Mouse (Mus musculus) forebrain, embryonic 14.5 days (tissue): ENCODE results near the gene Dspp. TPM values are rescaled to one million over a fixed set of nuclear protein-coding genes. Genes with fewer than 3 reads are reported as not detected.

Source experiments
- ATAC-seq: fragments of 200-750 bp; cut with Nextera tagmentation; 2 replicates; pipeline ENCODE4 v1.8.0; 2017; ENCODE audit warnings: mild to moderate bottlenecking, moderate library complexity
- DNase-seq: peaks from one replicate; pipeline ENCODE4 v3.0.0-alpha.2; 2015; ENCODE audit warnings: low spot score
- H3K27ac ChIP-seq: fragments of 300-500 bp; sonication (generic); 2 replicates; pipeline ENCODE4 v1.5.1; 2014; ENCODE audit warnings: low read depth, mild to moderate bottlenecking, control low read depth, low read length, moderate library complexity
- H3K27me3 ChIP-seq: fragments of 300-500 bp; sonication (generic); replicated peaks from 2 replicates; pipeline ENCODE4 v1.6.1; 2014; ENCODE audit warnings: low read length, control low read depth, mixed read lengths; ENCODE audit not compliant: control insufficient read depth, insufficient read depth
- H3K36me3 ChIP-seq: fragments of 300-500 bp; sonication (generic); 2 replicates; pipeline ENCODE4 v1.6.1; 2014; ENCODE audit warnings: low read length, control low read depth; ENCODE audit not compliant: control insufficient read depth, insufficient read depth
- H3K4me1 ChIP-seq: fragments of 300-500 bp; sonication (generic); 2 replicates; pipeline ENCODE4 v1.6.1; 2014; ENCODE audit warnings: antibody characterized with exemption, low read length, control low read depth; ENCODE audit not compliant: control insufficient read depth, insufficient read depth
- H3K4me2 ChIP-seq: fragments of 300-500 bp; sonication (generic); 2 replicates; pipeline ENCODE4 v1.6.1; 2014; ENCODE audit warnings: mild to moderate bottlenecking, control low read depth, low read length
- H3K4me3 ChIP-seq: fragments of 300-500 bp; sonication (generic); 2 replicates; pipeline ENCODE4 v1.5.1; 2014; ENCODE audit warnings: low read depth, low read length, control low read depth
- H3K9ac ChIP-seq: fragments of 300-500 bp; sonication (generic); 2 replicates; pipeline ENCODE4 v1.6.1; 2014; ENCODE audit warnings: mild to moderate bottlenecking, low read length, control low read depth, moderate library complexity
- H3K9me3 ChIP-seq: fragments of 300-500 bp; sonication (generic); replicated peaks from 2 replicates; pipeline ENCODE4 v1.6.1; 2016; ENCODE audit warnings: low read length, control low read depth, mixed read lengths; ENCODE audit not compliant: control insufficient read depth
- WGBS: fragments of 180-500 bp; shearing (Covaris S2); extraction: QIAGEN DNeasy Blood & Tissue Kit; methylation state at CpG from one replicate; pipeline ENCODE4 v1.1.7; 2014; 5-methylcytosine and 5-hydroxymethylcytosine counted together
- polyA plus RNA-seq: library from polyadenylated mRNA; unstranded; fragments of >200 nt; fragmentation: Nextera tagmentation; extraction: Ambion mirVana; gene quantifications from 2 replicates; pipeline ENCODE4 v1.2.1, GENCODE M21; 2014

The Dspp gene
- polyA plus RNA-seq = not detected in 2 replicates

GRCm38 (mm10) chr5:104170412-104170811 lies at the start of gene Dspp:
Dspp (plus strand) TSS chr5:104170712.
- Histone ChIP-seq H3K4me1 (no peaks in the 10 kb centered on the region), H3K4me3 (no peak within 1 kb of the TSS), H3K9ac (no peak within 1 kb of the TSS), H3K4me2 (no peak within 1 kb of the TSS), H3K27me3 (no peaks in the 10 kb centered on the region), H3K9me3 (no peaks in the 10 kb centered on the region), H3K36me3 (no peaks in the 10 kb centered on the region), H3K27ac (no peak within 1 kb of the TSS)
- DNase-seq (no peak), ATAC-seq (no peak)
- 91% methylated on average over 7 of the region's 7 CpGs for WGBS

GRCm38 (mm10) chr5:104124016-104124658 lies 46.4 kb upstream of the Dspp start:
- H3K9me3 ChIP-seq = no peaks in the 10 kb centered on the region
- H3K4me3 ChIP-seq = no peak overlapping the region
- no peaks in the 10 kb centered on the region for H3K36me3 ChIP-seq
- no peaks in the 10 kb centered on the region for H3K4me1 ChIP-seq
- H3K4me2 ChIP-seq = no peak overlapping the region
- no peak overlapping the region for H3K9ac ChIP-seq
- no peak overlapping the region for H3K27ac ChIP-seq
- DNase-seq = no peak
- ATAC-seq = no peak
- no peaks in the 10 kb centered on the region for H3K27me3 ChIP-seq
- WGBS = 88% methylated on average over 6 of the region's 6 CpGs

- Histone ChIP-seq H3K4me1 (no peaks in the 10 kb centered on the region), H3K9ac (no peak overlapping the region), H3K4me3 (no peak overlapping the region), H3K36me3 (no peaks in the 10 kb centered on the region), H3K27ac (no peak overlapping the region), H3K27me3 (no peaks in the 10 kb centered on the region), H3K4me2 (no peak overlapping the region), H3K9me3 (no peaks in the 10 kb centered on the region)
- ATAC-seq (no peak), DNase-seq (no peak)
- 89% methylated on average over 12 of the region's 12 CpGs for WGBS
Measured at GRCm38 (mm10) chr5:104126561-104127320, 43.8 kb upstream of the Dspp start.

- DNase-seq = no peak
- no peaks in the 10 kb centered on the region for H3K9me3 ChIP-seq
- no peaks in the 10 kb centered on the region for H3K27me3 ChIP-seq
- no peak for ATAC-seq
- 79% methylated on average over 1 of the region's 1 CpGs for WGBS
- no peak overlapping the region for H3K9ac ChIP-seq
- no peak overlapping the region for H3K4me3 ChIP-seq
- no peak overlapping the region for H3K4me2 ChIP-seq
- H3K4me1 ChIP-seq = no peaks in the 10 kb centered on the region
- H3K36me3 ChIP-seq = no peaks in the 10 kb centered on the region
- H3K27ac ChIP-seq = no peak overlapping the region
Measured at GRCm38 (mm10) chr5:104127351-104127750, 43.2 kb upstream of the Dspp start.

GRCm38 (mm10) chr5:104128281-104129031 lies 42.1 kb upstream of the Dspp start:
- no peak for ATAC-seq
- Histone ChIP-seq H3K4me1 (no peaks in the 10 kb centered on the region), H3K36me3 (no peaks in the 10 kb centered on the region), H3K9me3 (no peaks in the 10 kb centered on the region), H3K4me2 (no peak overlapping the region), H3K9ac (no peak overlapping the region), H3K27me3 (no peaks in the 10 kb centered on the region), H3K27ac (no peak overlapping the region), H3K4me3 (no peak overlapping the region)
- no peak for DNase-seq
- 78% methylated on average over 12 of the region's 12 CpGs for WGBS

GRCm38 (mm10) chr5:104130891-104131290 lies 39.6 kb upstream of the Dspp start:
- H3K4me3 ChIP-seq = no peak overlapping the region
- ATAC-seq (no peak), DNase-seq (no peak)
- no peaks in the 10 kb centered on the region for H3K9me3 ChIP-seq
- H3K36me3 ChIP-seq = no peaks in the 10 kb centered on the region
- no peaks in the 10 kb centered on the region for H3K27me3 ChIP-seq
- 83% methylated on average over 4 of the region's 4 CpGs for WGBS
- H3K4me2 ChIP-seq = no peak overlapping the region
- H3K4me1 ChIP-seq = no peaks in the 10 kb centered on the region
- H3K27ac ChIP-seq = no peak overlapping the region
- no peak overlapping the region for H3K9ac ChIP-seq

- no peak overlapping the region for H3K9ac ChIP-seq
- no peak overlapping the region for H3K27ac ChIP-seq
- no peaks in the 10 kb centered on the region for H3K27me3 ChIP-seq
- DNase-seq = no peak
- ATAC-seq = no peak
- WGBS = 76% methylated on average over 4 of the region's 4 CpGs
- H3K9me3 ChIP-seq = no peaks in the 10 kb centered on the region
- no peaks in the 10 kb centered on the region for H3K4me1 ChIP-seq
- no peaks in the 10 kb centered on the region for H3K36me3 ChIP-seq
- H3K4me2 ChIP-seq = no peak overlapping the region
- no peak overlapping the region for H3K4me3 ChIP-seq
Measured at GRCm38 (mm10) chr5:104131544-104131943, 39.0 kb upstream of the Dspp start.

GRCm38 (mm10) chr5:104133752-104134151 lies 36.8 kb upstream of the Dspp start:
- DNase-seq = no peak
- H3K4me3 ChIP-seq = no peak overlapping the region
- no peaks in the 10 kb centered on the region for H3K27me3 ChIP-seq
- H3K27ac ChIP-seq = no peak overlapping the region
- no peak overlapping the region for H3K9ac ChIP-seq
- no peaks in the 10 kb centered on the region for H3K9me3 ChIP-seq
- WGBS = 81% methylated on average over 4 of the region's 4 CpGs
- H3K4me2 ChIP-seq = no peak overlapping the region
- no peaks in the 10 kb centered on the region for H3K36me3 ChIP-seq
- no peak for ATAC-seq
- no peaks in the 10 kb centered on the region for H3K4me1 ChIP-seq
